Mouse (Mus musculus): ENCODE measurements at regions not wholly inside any gene's neighbourhood (a gene's known extent, or its start where the extent isn't known, plus 50 kb on each side); places are given as distances from the start of the nearest gene placed in this dataset.
A peak's percentile ranks its signal among the peaks of the same experiment; 100 is the strongest.

DNA sequence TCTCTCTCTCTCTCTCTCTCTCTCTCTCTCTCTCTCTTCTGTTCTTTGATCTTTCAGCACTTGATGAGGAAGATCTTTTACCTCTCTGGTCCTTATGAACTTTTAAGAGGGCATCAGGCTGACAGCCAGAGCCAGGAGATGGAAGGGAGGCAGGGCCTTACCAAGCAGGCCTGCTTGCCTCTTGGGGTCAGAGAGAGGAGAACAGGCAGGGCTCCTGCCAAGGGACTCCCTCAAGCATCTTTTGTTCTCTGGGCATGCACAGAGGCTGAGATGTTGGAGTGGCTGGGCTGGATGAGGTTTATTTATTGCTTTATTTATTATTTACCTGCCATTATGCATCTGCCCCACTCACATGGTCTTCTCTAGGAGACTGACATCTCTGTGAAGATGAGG lies 278.5 kb downstream of the Psat1 start:
- H3K9me3 ChIP-seq: no peaks in the 10 kb centered on the region
- H3K27me3 ChIP-seq (ENCODE audit: poor library complexity, severe bottlenecking): peaks cover 5% of the 10 kb centered on the region; the same call in 1 of the 2 replicates
- H3K4me1 ChIP-seq: peaks cover 30% of the 10 kb centered on the region
- DNase-seq (ENCODE audit: extremely low spot score, low spot score): no peak
- H3K36me3 ChIP-seq (replicated peaks): no peaks in the 10 kb centered on the region
- no peak overlapping the region for H3K4me3 ChIP-seq
- H3K27ac ChIP-seq: peak overlapping the region; percentile 77

DNA sequence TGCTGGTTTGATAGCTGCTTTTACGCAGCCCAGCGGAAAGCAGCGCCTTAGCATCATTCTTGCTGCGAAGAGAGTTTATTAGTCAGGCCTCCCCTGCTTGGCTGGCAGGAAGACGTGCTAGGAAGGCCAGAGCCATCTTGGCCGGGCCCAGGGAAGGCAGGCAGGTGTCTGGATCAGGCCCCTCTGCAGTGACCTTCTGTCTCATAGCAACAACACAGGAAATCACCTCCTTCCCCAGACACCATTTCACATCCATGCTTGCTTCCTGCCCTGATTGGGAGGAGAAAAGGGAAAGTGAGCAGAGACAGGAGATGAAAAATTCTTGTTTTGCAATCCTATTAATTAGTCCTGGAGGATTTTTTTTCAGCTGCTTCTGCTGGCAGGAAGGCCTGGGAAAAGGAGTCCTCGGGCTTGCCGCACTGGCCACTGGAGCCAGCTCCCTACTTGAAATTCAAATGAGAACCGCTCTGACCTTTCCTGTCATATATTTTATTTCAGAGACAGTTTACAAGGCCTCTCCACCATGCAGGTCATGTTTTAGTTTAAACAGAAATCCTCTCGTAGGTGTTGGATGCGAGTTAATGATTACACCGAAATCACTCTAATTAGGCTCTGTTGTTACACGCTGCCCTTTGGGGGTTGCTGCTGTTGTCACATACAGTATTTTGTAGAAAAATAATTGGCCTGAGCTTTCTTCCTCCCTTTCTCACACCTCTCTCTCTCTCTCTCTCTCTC lies 279.1 kb downstream of the Psat1 start:
- WGBS: 71% methylated on average over 13 of the region's 13 CpGs
- H3K9me3 ChIP-seq: no peaks in the 10 kb centered on the region
- peaks cover 5% of the 10 kb centered on the region; the same call in 1 of the 2 replicates for H3K27me3 ChIP-seq (ENCODE audit: poor library complexity, severe bottlenecking)
- no peaks in the 10 kb centered on the region for H3K36me3 ChIP-seq (replicated peaks)
- no peak overlapping the region for H3K4me3 ChIP-seq
- peak; percentile 20 for DNase-seq (ENCODE audit: extremely low spot score, low spot score)
- H3K27ac ChIP-seq: peak overlapping the region; percentile 77
- H3K4me1 ChIP-seq: peaks cover 30% of the 10 kb centered on the region

GRCm38 (mm10) chr19:15663659-15664255 lies 283.4 kb downstream of the Psat1 start:
- Histone ChIP-seq H3K27ac (no peak overlapping the region), H3K36me3 (replicated peaks) (no peaks in the 10 kb centered on the region), H3K4me1 (peaks cover 26% of the 10 kb centered on the region), H3K4me3 (no peak overlapping the region), H3K9me3 (no peaks in the 10 kb centered on the region), H3K27me3 (ENCODE audit: poor library complexity, severe bottlenecking) (peaks cover 5% of the 10 kb centered on the region; the same call in 1 of the 2 replicates)
- DNase-seq (ENCODE audit: extremely low spot score, low spot score): no peak
- 57% methylated on average over 3 of the region's 3 CpGs for WGBS

DNA sequence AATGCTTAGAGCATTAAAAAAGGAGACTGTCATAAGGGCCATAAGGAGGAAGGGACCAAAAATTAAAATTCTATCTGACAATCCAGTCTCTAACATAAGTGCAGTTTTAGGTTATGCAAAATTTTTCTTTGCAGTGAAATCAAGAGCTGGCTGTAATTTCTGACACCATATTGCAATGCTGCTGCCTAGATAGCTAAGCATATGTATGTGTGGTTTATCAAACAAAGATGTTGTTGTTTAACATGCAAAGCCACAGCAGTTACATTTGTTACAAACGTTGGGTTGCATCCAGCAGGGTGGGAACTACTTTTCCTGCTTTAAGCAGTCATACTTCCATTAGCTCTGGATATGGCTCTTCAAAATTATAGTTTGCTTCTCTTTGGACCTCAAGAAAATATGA lies 288.5 kb downstream of the Psat1 start:
- Histone ChIP-seq H3K4me1 (0 out of 2 replicates have a peak, but pooled peaks cover 5% of the 10 kb centered on the region), H3K4me3 (no peak overlapping the region), H3K36me3 (replicated peaks) (no peaks in the 10 kb centered on the region), H3K9me3 (no peaks in the 10 kb centered on the region), H3K27me3 (ENCODE audit: poor library complexity, severe bottlenecking) (peaks cover under 1% of the 10 kb centered on the region; the same call in 1 of the 2 replicates), H3K27ac (no peak overlapping the region)
- no peak for DNase-seq (ENCODE audit: extremely low spot score, low spot score)
- WGBS: 78% methylated on average over 1 of the region's 1 CpGs

DNA sequence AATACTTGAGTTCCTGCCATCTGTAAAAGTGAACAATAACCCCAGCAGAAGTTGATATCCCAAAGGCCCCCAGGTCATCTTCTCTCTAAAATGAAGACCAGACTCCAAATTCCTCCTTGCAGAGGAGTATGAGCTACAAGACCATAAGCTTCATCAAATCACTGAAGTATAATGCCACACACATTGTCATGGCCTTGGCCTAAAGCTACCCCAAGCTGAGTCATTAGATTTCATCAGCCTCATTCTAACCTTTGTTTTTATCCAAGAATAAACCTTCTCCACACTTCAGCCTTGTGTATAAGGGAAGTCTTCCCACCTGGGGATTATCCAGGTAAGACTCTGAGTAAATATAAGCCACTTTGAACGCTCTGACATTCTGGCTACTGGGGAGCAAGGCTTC lies 289.3 kb downstream of the Psat1 start:
- Histone ChIP-seq H3K27ac (no peak overlapping the region), H3K4me3 (no peak overlapping the region), H3K4me1 (0 out of 2 replicates have a peak, but pooled peaks cover 5% of the 10 kb centered on the region), H3K27me3 (ENCODE audit: poor library complexity, severe bottlenecking) (no peaks in the 10 kb centered on the region; the same call in 1 of the 2 replicates), H3K36me3 (replicated peaks) (no peaks in the 10 kb centered on the region), H3K9me3 (no peaks in the 10 kb centered on the region)
- no peak for DNase-seq (ENCODE audit: extremely low spot score, low spot score)
- 77% methylated on average over 1 of the region's 1 CpGs for whole genome bisulfite sequencing

- H3K27me3 ChIP-seq (ENCODE audit: poor library complexity, severe bottlenecking): peaks cover 22% of the 10 kb centered on the region
- no peaks in the 10 kb centered on the region for H3K9me3 ChIP-seq
- DNase-seq (ENCODE audit: extremely low spot score, low spot score): peak; percentile 36
- H3K4me1 ChIP-seq: peaks cover 7% of the 10 kb centered on the region; the same call in 1 of the 2 replicates
- H3K27ac ChIP-seq: no peak overlapping the region
- WGBS: 22% methylated on average over 4 of the region's 4 CpGs
- H3K4me3 ChIP-seq: no peak overlapping the region
- no peaks in the 10 kb centered on the region for H3K36me3 ChIP-seq (replicated peaks)
Measured at GRCm38 (mm10) chr19:15649368-15649767, 297.8 kb downstream of the Psat1 start.

DNA sequence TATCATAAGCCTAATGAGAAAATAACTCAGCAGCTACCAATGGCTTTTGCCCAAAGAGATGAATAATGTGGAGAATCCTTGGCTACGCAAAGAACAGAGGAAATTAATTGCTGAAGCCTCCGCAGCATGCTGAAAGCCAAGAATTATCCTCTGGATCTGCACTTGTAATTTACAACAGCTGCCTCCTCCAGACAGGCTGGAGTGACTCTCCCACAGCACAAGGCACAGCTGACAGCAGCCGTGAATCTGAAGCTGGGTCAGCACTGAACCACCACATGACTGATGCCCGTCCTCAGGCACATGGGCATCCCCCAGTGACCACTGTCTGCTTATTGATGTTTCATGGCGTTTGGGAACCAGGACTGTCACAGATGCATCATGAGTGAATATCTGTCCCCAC lies 299.8 kb downstream of the Psat1 start:
- H3K4me1 ChIP-seq: peaks cover 7% of the 10 kb centered on the region; the same call in 1 of the 2 replicates
- H3K27me3 ChIP-seq (ENCODE audit: poor library complexity, severe bottlenecking): peaks cover 31% of the 10 kb centered on the region
- 68% methylated on average over 5 of the region's 5 CpGs for WGBS
- H3K9me3 ChIP-seq: no peaks in the 10 kb centered on the region
- no peaks in the 10 kb centered on the region for H3K36me3 ChIP-seq (replicated peaks)
- H3K4me3 ChIP-seq: no peak overlapping the region
- DNase-seq (ENCODE audit: extremely low spot score, low spot score): no peak
- H3K27ac ChIP-seq: no peak overlapping the region

DNA sequence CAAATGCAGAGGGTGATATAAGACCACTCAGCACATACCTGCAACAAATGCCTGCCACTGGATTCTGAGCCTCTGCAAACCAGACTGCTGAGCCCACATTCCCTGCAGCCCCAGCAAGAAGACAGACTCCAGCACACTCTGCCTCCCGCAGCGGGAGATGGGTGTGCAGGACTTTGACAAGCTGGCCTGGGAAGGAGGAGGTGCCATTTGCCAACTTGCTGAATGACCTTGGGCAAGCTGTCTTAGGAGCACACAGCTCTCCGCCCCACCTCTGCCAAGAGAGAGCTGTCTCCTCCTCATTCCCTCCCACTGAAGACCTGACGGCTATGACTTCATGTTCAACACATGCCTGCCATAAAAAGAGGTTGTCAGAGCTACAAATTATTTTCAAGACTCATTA lies 302.4 kb downstream of the Psat1 start:
- Histone ChIP-seq H3K36me3 (replicated peaks) (no peaks in the 10 kb centered on the region), H3K4me3 (no peak overlapping the region), H3K27me3 (ENCODE audit: poor library complexity, severe bottlenecking) (peaks cover 30% of the 10 kb centered on the region), H3K27ac (no peak overlapping the region), H3K4me1 (peaks cover 7% of the 10 kb centered on the region; the same call in 1 of the 2 replicates), H3K9me3 (no peaks in the 10 kb centered on the region)
- 87% methylated on average over 4 of the region's 4 CpGs for WGBS
- DNase-seq (ENCODE audit: extremely low spot score, low spot score): no peak

DNA sequence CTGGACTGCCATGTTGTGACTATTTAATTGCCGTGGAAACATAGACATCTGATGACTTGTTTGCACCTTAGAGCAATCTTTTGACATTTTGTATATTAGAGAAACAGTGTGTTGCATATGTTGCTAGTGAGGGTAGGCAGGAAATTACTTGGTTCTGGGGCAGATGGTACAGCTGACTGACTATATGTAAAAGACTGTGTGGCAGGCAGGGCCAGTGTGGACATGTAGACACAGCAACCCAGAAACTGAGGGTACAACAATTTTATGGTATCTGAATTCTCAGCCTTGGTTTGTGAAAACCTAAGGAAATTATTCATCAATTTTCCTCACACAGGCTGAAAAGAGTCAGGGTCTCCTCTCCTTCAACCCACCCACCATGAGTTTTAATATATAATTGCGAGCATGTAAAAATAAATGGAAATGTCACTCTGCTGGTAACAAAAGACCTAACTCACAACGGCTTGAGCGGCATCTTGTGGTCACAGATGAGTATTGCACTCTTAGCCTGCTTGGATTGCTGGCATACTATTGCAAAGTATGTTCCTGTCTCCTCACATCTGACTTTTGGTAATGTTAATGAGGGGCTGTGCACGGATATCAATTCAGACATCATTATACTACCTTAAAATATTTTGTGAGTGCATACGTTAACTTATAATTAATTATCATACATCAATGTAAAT lies 329.8 kb downstream of the Psat1 start:
- peaks cover 35% of the 10 kb centered on the region for H3K4me1 ChIP-seq
- 22% methylated on average over 6 of the region's 6 CpGs for WGBS
- no peak overlapping the region for H3K4me3 ChIP-seq
- H3K9me3 ChIP-seq: no peaks in the 10 kb centered on the region
- peak; percentile 49 for DNase-seq (ENCODE audit: extremely low spot score, low spot score)
- H3K36me3 ChIP-seq (replicated peaks): no peaks in the 10 kb centered on the region
- no peak overlapping the region for H3K27ac ChIP-seq
- H3K27me3 ChIP-seq (ENCODE audit: poor library complexity, severe bottlenecking): peaks cover 44% of the 10 kb centered on the region

GRCm38 (mm10) chr19:15614648-15615561 lies 332.2 kb downstream of the Psat1 start:
- Histone ChIP-seq H3K4me1 (peaks cover 35% of the 10 kb centered on the region), H3K9me3 (no peaks in the 10 kb centered on the region), H3K36me3 (replicated peaks) (no peaks in the 10 kb centered on the region), H3K27me3 (ENCODE audit: poor library complexity, severe bottlenecking) (peaks cover 51% of the 10 kb centered on the region), H3K27ac (peak overlapping the region; percentile 73), H3K4me3 (peak overlapping the region; percentile 36)
- DNase-seq (ENCODE audit: extremely low spot score, low spot score): peak; percentile 50
- WGBS: 27% methylated on average over 19 of the region's 19 CpGs

DNA sequence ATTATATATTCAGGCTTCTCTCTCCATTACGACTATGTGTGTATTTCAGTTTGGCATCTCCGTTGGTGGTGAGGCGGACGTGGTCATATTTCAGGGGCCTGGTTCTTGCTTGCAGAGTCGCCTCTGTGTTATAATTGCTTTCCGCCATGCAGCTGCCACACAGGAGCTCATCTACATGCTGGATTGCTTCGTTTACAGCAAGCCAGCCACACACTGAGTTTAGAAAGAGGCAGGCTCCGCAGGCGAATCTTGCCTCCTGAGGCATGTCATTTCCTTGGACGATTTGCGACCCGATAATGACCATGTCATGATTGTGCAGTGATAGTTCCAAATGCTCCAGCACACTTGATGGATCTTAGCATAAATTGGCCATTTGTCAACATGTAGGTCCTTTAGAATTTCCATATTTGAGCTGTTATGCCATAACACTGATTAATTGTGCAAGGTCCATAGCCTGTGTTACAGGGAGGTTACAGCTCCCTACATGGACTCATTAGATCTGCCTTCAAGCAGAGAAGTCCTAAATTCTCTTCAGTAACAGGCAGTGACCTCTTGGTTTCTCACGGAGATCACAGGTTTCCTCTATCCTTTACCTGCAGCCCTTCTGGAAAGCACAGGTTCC lies 335.9 kb downstream of the Psat1 start:
- no peak overlapping the region for H3K27ac ChIP-seq
- no peaks in the 10 kb centered on the region for H3K9me3 ChIP-seq
- no peak overlapping the region for H3K4me3 ChIP-seq
- no peak for DNase-seq (ENCODE audit: extremely low spot score, low spot score)
- 85% methylated on average over 13 of the region's 13 CpGs for WGBS
- peaks cover 36% of the 10 kb centered on the region for H3K27me3 ChIP-seq (ENCODE audit: poor library complexity, severe bottlenecking)
- H3K36me3 ChIP-seq (replicated peaks): no peaks in the 10 kb centered on the region
- H3K4me1 ChIP-seq: peaks cover 21% of the 10 kb centered on the region

GRCm38 (mm10) chr19:15606440-15606839 lies 340.7 kb downstream of the Psat1 start:
- Histone ChIP-seq H3K36me3 (replicated peaks) (no peaks in the 10 kb centered on the region), H3K4me1 (no peaks in the 10 kb centered on the region), H3K27ac (no peak overlapping the region), H3K4me3 (no peak overlapping the region), H3K9me3 (no peaks in the 10 kb centered on the region), H3K27me3 (ENCODE audit: poor library complexity, severe bottlenecking) (0 out of 2 replicates have a peak, but pooled peaks cover 5% of the 10 kb centered on the region)
- DNase-seq (ENCODE audit: extremely low spot score, low spot score): no peak
- 97% methylated on average over 4 of the region's 4 CpGs for WGBS
